Mouse (Mus musculus) cerebellum, adult 2 months (tissue): ENCODE results near the gene Fut11.

Source experiments
- CTCF ChIP-seq: fragments of 200-500 bp; IDR thresholded peaks from 2 replicates; pipeline ENCODE4 v1.5.1; 2011; ENCODE audit warnings: low read depth, mild to moderate bottlenecking, control low read depth, low read length, moderate library complexity, borderline replicate concordance; ENCODE audit not compliant: insufficient read depth
- POLR2A ChIP-seq: fragments of 200-500 bp; IDR thresholded peaks from 2 replicates; pipeline ENCODE4 v1.6.1; 2011; ENCODE audit warnings: low read length, control low read depth, borderline replicate concordance; ENCODE audit not compliant: insufficient read depth

DNA sequence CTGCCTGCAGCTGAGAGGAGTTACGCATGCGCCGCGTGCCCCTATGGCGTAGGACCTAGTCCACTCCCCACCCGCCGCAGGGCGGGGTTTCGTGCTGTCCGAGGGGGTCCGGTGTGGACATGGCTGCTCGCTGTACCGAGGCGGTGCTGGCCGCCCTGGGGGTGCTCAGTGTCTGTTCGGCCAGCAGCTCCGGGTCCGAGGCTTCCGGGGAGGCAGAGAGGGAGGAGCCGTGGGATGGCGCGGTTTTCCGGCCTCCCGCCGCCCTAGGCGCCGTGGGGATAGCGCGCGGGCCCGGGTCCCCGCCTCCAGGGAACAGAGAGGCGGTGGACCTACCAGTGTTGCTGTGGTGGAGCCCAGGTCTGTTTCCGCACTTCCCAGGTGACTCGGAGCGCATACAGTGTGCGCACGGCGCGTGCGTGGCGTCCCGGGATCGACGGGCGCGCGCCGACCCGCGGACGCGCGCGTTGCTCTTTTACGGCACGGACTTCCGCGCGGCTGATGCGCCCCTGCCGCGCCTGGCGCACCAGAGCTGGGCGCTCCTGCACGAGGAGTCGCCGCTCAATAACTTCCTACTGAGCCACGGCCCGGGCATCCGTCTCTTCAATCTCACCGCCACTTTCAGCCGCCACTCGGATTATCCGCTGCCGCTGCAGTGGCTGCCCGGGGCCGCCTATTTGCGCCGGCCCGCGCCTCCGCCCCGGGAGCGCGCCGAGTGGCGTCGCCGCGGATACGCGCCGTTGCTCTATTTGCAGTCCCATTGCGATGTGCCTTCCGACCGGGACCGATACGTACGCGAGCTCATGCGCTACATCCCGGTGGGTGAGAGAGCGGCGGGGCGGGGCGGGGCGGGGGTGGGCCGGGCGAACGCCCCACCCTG lies at the start of gene Fut11:
- TF ChIP-seq CTCF, result no peak
- peak; percentile 82 for TF ChIP-seq POLR2A
